Mouse (Mus musculus) neural tube, embryonic 10.5 days (tissue): ENCODE data around the gene Nfix.
"Not testable (repeated sequence)": the region's sequence is repeated elsewhere in the genome, so short reads cannot be mapped to it uniquely, and the experiment has no call there.

Experiments
- DNase-seq: peaks from one replicate; pipeline ENCODE4 v3.0.0-alpha.2; 2017; ENCODE audit warnings: low spot score; ENCODE audit errors: extremely low spot score

Gene Nfix

DNA sequence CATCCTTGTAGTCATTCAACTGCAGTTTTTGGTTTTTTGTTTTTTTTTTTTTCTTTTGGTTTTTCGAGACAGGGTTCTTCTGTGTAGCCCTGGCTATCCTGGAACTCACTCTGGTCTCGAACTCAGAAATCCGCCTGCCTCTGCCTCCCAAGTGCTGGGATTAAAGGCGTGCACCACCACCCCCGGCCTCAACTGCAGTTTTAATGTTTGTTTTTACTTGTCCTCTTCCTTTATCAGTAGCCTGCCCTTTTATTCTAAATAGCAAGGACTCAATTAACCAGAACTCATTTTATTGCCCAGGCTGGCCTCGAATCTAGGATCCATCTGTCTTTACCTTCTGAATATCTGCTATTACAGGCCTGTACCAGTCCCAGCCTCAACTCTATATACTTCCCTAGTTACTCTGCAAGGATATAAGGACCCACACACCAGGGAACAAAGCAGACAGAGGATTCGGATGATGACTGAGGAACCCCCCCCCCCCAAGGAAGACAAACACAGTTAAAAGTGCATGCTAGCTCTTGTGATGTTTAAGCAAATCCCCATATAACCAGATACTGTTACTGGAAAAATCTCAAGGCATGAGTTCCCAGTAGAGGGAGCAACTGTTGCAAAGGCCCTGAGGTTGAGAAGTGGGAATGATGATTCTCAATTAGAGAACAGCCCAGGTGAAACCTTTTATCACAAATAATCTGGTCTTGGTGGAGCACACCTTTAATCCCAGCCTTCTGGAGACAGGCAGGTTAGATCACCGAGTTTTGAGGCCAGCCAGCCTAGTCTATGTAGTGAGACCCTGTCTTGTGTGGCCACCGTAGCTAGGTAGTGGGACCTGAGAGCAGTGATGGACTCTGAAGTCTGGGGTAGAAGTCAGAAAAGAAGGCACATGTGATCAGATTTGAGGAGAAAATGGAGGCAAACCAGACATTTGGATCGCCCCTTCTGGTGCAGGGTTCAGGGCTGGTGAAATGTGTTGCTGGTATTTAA, 32.9 kb upstream of the Nfix start:
- no peak for DNase-seq

DNA sequence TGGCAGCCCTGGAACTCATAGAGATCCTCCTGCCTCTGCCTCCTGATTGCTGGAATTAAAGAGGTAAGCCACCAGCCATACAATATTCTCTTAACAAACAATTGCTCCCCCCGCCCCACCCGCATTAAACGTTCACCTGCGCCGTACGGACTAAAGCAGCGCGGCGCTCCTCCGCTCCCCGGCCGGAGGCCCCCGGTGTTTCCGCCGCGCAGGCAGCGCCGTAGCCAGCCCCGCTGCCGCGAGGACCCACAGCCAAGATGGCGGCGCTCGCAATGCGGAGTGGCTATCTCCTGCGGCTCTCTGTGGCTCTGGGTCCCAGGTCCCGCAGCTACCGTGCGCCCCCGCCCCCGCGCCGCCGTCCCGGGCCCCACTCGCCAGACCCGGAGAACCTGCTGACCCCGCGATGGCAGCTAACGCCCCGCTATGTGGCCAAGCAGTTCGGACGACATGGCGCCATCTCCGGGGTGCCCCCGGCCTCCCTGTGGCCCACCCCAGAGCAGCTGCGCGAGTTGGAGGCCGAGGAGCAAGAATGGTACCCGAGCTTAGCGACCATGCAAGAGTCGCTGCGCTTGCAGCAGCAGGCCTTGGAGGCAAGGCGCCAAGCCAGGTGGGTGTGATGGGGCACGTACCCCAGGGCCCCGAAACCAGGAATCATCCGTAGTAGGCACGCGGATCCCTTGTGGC, 32.0 kb upstream of the Nfix start:
- peak; percentile 90 for DNase-seq

- DNase-seq: no peak
These were observed 31.3 kb upstream of the Nfix start, which contains the start of gene Gadd45gip1 for GRCm38 (mm10) chr8:84831490-84831889. Gene Gadd45gip1, plus strand, starts transcription at chr8:84831522.

- not testable (repeated sequence) for DNase-seq
These were observed 26.4 kb upstream of the Nfix start for GRCm38 (mm10) chr8:84826518-84826917.

GRCm38 (mm10) chr8:84825636-84826035, 25.5 kb upstream of the Nfix start:
- no peak for DNase-seq

DNA sequence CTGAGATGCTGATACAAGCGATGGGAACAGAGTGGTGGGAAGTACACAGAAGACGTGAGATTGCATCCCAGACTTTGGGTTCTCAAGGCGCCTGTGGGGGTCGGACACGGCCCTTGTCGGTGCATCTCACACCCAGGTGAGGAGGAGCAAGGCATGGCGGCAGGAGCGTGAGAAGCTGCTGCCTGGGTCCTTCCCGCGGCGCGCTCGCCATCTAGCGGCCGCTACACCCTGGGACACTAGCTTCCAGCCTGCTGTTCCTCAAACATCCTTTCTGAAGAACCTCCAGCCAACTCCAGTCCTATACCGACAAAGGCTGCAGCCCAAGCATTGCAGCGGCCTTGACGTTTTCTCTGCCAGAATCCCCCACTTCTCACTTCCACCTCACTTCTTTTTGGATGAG, 23.5 kb upstream of the Nfix start:
- peak; percentile 73 for DNase-seq

DNA sequence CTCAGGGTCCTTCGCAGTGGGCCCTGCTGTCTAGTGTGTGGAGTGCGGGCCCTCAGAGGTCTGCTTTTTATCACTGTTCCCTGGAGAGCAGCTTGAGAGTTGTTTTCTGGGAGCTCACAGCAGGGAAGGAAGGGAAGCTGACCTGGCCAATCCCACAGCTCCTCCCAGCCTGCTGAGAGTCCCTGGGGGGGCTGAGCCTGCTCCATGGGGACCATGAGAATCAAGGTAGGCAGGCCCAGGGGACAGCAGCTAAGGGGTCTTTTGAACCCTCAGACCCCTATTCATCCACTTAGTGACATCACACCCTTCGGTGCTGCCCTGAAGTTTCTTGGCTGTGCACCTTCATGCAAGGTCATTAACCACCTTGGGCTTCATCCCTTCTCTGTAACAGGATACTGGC, 22.6 kb upstream of the Nfix start, which contains the start of gene Dand5:
TSS of gene Dand5 (minus strand) at position 101 of the 400 bp plus-strand sequence.
- DNase-seq: no peak

GRCm38 (mm10) chr8:84816117-84816516, 16.0 kb upstream of the Nfix start:
- no peak for DNase-seq

- DNase-seq: peak; percentile 95
These were observed 15.4 kb upstream of the Nfix start for GRCm38 (mm10) chr8:84815547-84815946.

GRCm38 (mm10) chr8:84814555-84815441, 14.7 kb upstream of the Nfix start:
- DNase-seq: no peak

DNA sequence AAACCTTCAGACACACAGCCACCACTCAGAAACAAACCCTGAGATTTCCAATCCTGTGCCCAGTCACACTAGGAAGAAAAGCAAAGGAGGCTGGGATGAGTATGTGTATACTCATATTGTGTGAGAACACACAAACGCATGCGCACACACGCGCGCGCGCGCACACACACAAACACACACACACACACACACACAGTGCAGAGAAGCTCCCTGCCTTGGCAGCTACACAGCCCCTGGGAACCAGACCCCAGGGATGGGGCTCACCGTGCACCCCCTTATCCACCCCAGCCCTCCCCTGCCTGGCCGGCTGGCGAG, 14.1 kb upstream of the Nfix start:
- DNase-seq: no peak

GRCm38 (mm10) chr8:84813830-84814229, 13.7 kb upstream of the Nfix start:
- no peak for DNase-seq

DNA sequence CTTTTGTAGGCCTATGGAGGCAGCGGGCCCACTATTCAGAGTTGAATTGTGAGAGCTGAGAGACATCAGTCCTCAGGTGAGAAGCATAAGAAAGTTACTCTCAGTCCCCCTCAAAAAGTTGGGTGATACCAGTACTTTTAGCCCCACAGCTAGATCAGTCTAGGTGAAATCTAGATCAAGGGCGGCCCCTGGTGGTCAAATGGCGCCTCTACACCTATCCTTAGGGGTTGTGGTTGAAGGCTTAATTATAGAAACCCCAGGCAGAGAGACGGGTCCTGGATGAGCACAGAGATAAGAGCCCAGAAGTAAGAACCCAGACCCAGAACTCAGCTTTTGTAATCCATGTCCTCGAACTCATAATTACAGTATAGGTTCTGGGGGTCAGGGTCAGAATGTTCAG, 12.9 kb upstream of the Nfix start:
- peak; percentile 84 for DNase-seq

DNA sequence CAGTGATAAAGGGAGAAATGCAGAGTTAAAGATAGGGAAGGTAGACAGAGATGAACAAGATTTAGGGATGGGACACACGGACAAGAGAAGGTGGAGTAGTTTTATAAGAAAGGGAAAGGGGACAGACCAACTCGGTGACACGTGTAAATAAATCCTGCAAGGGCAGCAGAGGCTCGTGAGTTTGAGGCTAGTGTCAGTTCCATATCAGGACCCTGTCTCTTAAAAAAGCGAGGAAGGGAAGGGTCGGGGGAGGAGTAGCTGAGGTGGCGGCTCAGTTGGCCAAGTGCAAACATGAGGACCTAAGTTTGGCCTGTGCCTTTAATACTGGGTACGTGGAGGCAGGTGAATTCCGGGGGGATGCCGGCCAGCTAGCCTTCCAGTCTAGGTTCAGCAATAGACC, 11.2 kb upstream of the Nfix start:
- DNase-seq: no peak

DNA sequence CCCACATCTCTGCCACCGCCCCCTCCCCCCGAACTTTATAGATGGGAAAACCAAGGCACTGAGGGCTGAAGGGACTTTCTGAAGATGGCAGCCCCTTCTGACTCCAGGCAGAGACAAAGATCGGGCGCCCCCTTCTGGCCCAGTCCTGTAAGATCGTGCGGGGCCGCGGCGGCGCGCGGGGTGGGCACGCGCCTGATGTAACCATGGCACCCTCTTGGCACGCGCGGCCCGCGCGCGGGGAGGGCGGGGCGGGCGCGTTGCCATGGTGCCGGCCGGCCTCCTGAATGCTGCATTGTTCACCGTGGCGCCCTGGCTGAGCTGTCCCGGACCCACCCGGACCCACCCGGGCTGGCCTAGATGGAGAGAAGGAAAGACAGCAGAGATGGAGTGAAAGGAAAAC, 10.8 kb upstream of the Nfix start:
- DNase-seq: peak; percentile 97

DNA sequence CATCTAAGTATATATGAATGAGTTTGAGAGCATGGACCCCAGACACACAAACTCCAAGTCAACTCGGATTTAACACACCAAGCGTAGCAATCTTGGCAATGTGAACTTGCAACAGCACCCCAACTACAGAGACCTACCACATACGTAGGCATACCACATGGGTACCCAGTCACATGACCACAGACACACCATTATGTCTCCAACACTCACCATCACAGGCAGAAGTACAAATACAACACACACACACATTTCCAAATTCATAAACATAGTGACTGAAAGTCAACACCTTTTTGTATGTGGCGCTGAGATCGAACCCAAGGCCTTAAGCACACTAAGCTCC, 9.8 kb upstream of the Nfix start:
- DNase-seq: no peak

DNA sequence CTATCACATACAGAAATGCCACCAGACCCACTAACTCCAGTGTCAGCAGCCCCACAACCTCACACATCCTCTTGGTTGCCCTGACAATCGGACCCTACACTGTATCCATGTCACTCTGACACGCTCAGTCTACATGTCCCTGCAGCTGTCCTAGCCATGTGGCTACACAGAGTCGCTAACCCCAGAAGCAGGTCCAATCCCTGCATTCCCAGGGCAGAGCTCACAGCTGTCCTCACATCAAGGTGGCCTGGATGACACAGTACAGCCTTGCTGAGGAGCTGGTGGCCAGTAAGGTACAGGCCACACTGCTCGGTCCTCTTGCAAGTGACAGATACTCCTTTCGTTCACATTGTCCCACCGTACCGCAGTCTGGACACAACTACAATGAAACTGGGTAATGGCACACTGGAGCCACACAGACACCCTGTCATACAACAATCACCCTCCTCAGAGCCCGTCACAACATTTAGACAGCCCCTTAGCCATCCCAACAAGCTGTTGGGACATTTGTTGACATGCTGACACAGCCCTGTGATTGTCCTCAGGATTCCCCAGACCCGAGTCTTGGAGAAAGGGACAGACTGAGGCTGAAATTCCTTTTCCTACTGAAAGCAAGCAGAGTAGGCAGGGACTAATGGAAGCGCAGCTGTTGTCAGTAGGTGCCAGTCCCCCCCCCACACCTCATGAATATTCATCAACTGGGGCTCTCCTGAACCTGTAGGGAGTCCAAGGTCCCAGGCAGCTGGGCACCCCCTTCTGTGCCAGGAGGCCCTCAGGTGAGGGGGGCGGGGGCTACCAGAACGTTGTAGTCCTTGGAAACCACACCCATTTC, 9.2 kb upstream of the Nfix start:
- DNase-seq: no peak

- no peak for DNase-seq
These were observed 5.9 kb upstream of the Nfix start for GRCm38 (mm10) chr8:84806031-84806430.

GRCm38 (mm10) chr8:84799136-84799931, 810 bp downstream of the Nfix start:
- peak; percentile 61 for DNase-seq
